Mouse (Mus musculus) heart, adult 11 months (tissue): ENCODE data around the gene Mrpl40.
A peak's percentile ranks its signal among the peaks of the same experiment; 100 is the strongest.
"Not testable (repeated sequence)": the region's sequence is repeated elsewhere in the genome, so short reads cannot be mapped to it uniquely, and the experiment has no call there.

ENCODE experiments used
- DNase-seq: peaks from one replicate; pipeline ENCODE4 v3.0.0; 2022

Mrpl40 gene

DNA sequence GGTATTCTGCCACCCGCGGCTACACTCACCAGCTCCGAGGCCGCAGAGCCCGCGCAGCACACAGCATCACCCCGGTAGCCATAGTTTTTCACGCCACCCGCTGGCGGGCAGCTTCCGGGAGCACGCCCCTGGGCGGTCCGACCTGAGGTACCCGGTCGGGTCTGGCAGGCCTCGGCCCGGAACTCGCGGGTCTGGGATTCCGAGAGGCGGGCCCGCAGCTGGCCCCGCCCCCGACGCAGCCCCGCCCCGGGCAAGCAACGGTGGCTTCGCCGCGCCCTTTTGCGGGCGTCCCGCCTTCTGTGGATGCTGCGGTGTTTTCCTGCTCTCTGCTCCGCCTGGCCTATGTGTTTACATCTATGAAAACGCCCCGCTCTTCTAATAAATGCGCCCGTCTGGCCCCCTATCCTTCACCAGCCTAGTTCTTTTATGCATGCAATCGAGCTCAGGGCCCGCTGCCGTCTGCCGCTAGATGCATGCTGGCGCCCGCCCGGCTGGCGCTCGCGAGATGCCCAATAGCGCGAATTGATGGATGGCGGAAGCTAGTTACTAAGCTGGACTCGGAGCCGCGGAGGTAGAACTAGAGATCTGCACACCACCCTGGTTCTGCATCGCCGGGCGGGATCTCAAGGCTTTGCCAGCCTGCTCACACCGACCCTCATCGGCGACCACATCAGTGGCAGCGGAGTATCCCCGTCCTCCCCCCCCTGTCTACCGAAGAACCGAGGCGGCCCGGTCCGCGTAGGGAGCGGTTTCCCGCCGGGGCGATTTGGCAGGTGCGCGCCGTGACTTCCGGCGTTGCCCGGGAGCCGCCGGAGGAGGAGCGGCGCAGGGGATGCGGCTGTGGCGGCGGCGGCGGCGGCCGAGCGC, at the start of gene Mrpl40, which contains the start of gene Hira:
Gene Mrpl40 (minus strand): TSS at position 421 of the 867 bp plus-strand sequence.
Gene Hira (plus strand): TSS at position 596 of the 867 bp plus-strand sequence.
- DNase-seq: peak; percentile 100

GRCm38 (mm10) chr16:18921771-18922170, 45.1 kb upstream of the Mrpl40 start:
- DNase-seq: no peak

DNA sequence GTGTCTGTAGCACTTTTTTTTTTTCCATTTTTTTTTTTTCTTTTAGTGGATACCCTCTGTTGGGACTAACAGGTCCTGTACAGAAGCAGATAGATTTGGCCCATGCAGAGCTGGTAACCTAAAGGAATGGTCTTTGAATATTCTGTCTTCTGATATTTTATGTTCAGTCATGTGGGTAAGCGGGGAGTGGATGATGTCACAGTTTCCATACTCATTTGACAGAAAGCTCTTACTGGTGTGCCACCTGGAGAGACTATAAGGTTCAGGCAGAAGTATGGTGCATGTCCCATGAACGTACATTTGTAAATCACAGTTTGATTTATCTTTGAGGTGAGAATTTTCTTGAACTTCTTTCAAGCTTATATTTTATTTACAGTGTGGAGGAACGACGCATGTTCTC, 39.4 kb upstream of the Mrpl40 start:
- no peak for DNase-seq

GRCm38 (mm10) chr16:18905648-18906047, 29.0 kb upstream of the Mrpl40 start:
- DNase-seq: peak; percentile 55

GRCm38 (mm10) chr16:18896429-18896828, 19.8 kb upstream of the Mrpl40 start:
- peak; percentile 93 for DNase-seq

DNA sequence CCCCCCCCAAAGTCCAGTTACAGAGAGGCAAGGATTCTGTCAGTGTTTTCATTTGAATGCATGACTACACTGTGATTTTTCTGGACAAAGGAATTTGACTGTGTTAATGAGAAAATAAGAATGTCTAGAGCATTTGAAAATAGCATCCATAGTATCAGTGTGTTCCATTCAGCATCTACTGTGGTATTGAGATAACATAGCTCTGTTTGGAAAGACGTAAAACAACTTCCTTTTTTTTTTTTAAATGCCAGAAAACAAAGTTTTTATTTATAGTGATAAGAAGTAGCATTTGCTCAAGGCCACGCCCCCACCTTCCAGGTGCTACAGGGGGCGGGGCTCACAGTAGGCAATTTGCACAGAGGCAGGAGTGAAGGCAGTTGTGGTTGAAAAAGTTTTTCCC, 18.6 kb upstream of the Mrpl40 start:
- peak; percentile 27 for DNase-seq

DNA sequence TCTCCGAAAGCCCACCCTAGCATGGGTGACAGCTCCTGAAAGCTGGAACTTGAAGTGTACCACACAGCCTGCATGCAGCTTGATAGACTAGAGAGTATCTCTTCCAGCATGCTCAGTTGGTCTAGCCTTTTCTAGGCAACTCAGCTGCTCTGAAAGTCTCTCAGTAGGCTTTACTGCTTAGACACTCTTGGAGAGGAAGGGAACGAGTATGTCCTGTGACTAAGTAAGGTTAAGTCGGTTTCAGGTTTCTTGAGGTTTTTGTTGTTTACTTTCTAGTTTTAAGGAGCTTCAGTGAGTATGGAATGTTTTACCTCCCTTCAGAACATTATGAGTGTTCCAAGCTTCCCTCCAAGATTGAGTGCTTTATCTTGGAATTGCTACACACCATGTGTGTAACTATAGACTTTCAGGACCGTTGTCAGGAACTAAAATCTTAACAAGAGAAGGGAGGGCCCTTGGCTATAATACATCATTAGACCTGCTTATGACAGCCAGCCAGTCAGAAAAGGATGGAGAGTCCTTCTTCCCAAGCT, 17.2 kb upstream of the Mrpl40 start:
- DNase-seq: peak; percentile 21

- no peak for DNase-seq
Observed at GRCm38 (mm10) chr16:18884044-18884443, 7.4 kb upstream of the Mrpl40 start.

GRCm38 (mm10) chr16:18878091-18878720, 1.5 kb upstream of the Mrpl40 start:
- DNase-seq: peak; percentile 86

DNA sequence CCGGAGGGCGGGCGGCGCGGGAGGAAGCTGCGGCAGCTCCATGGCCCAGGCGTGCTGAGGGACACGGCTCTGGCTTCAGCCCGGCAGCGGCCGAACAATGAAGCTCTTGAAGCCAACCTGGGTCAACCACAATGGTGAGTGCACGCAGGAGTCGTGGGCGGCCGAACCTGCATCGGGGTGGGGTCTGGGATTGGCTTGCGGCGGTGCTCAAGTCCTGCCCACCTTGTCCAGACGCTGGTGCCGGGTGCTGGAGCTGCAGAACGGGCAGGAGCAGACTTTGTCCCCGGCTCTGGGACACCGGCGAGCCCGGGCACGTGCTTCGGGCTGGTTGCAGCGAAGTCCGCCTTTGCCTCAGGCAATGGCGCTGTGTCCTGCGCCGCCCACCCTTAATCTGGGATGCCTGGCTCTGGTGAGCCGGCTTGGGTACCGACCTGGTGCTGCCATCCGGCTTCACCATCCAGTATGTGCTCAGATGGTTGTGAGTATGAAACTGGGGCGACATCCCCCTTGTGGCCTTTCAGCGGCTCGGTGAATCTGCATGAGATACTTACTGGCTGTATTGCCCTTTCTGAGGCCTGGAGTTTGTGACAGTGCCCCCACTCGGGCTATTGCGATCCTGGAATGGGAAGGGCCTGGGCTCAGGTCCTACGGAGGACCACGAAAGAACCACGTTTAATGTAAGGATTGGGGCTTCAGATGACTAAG, 876 bp upstream of the Mrpl40 start:
- no peak for DNase-seq

DNA sequence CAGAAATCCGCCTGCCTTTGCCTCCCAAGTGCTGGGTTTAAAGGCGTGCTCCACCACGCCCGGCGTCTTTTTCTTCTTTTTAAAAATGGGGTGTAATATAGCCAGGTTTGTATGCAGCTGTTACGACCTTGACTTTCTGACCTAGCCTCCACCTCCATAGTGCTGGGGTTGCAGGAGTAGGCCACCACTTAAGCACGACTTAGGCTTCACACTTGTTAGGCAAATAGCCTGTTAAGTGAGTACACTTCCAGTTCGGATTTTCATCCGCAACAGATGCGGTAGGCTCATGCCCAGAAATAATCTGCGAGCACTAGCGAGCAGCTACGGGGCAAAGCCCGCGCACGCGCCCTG, 596 bp downstream of the Mrpl40 start:
- no peak for DNase-seq

DNA sequence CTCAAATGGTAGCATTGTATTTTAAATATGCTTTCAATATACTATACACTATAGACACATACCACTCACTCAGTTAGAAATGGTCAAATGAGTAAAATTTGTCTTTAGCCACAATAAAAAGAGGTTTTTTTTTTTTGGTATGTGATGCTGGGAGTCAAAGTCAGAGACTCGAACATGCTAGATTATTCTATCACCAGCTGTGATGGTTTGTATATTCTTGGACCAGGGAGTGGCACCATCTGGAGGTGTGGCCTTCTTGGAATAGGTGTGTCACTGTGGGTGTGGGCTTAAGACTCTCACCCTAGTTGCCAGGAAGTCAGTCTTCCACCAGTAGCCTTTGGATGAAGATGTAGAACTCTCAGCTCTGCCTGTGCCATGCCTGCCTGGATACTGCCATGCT, 6.2 kb downstream of the Mrpl40 start:
- DNase-seq: peak; percentile 36

DNA sequence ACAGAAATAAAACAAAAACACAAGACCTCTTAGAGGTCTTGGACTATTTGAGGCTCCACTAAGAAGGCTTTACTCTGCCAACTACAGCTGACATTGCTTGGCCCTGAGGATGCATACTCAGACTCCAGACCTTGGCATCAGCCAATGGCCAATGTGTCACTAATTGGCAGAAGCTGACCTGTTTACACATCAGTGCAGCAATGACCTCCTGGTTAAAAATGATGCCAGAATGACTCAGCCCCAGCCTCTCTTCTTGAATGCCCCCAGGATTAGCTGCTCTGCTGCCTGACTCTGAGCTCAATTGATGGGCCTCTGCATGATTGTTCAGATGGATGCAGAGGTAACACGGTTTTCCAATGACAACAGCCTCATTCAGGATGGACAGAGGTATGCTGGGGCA, 16.5 kb downstream of the Mrpl40 start:
- peak; percentile 97 for DNase-seq

- peak; percentile 90 for DNase-seq
Observed at GRCm38 (mm10) chr16:18858551-18858950, 18.1 kb downstream of the Mrpl40 start.

DNA sequence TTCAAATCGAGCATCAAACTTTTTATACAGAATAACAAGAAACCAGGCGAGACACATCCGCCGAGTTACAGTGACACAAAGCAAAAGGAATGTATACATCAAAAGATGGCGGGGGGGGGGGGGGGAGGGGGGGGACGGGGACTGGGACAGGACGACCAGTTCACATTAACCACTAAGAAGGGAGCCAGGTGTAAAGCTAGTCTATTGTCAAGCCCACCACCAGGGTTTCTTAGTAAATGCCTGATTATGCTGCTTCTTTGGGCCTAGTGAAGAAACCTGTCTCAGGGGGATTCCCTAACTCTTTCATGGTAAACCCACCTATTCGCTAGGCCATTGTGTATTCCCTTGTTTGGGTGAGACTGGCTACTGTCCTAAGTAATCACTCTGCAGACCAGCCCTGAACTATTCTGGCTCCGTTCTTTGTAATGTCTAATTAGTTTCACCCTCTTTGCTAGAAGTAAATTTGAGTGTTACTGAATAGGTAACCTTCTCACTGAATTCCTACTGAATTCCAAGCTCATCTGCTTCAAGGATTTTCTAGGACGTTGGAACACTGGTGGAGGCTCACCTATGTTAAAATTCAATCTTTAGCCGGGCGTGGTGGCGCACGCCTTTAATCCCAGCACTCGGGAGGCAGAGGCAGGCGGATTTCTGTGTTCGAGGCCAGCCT, 27.0 kb downstream of the Mrpl40 start:
- DNase-seq: not testable (repeated sequence)

DNA sequence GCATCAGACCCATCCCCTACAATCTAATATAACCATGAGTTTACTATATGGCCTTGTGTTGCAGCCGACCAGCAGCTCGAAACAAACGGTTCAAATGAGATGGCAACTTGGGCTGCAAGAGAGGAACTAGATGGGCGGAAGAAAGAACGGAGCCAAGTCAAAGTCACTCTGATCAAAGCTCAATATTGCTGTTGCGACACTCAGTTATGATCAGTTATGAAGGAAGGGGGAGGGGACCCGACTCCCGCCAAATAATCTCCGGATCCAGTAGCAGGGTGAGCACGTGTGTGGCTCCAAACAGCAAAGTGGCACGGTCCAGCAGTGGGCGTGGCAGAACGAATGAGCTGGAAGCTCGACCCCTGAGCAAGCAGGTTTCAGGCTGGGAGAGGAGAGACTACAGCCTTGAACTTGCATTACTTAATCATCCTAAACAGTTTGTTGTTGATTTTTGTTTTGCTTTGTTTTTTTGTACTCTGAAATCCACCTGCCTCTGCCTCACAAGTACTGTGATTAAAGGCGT, 30.3 kb downstream of the Mrpl40 start:
- DNase-seq: no peak

DNA sequence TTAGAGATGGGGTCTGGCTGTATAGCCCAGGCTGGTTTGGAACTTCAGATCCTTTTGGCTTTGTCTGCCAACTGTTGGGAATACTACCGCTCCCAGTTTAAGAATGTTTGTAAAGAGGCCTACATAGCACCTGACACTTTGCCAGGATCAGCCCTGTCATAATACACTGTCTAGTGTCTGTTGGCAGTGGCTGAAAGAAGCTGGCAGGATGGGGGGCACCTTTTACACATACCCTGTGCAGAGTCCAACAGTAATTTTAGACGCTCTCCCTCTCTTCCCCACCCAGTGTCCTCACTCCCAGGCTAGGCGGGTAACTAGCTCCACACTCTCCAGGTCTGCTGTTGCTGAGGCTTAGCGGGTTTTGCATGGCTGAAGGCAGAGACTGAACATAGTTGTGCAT, 38.3 kb downstream of the Mrpl40 start:
- peak; percentile 93 for DNase-seq

- peak; percentile 100 for DNase-seq
Observed at GRCm38 (mm10) chr16:18836468-18837208, 40.0 kb downstream of the Mrpl40 start, which contains the start of the genes 2510002D24Rik and Gm28539. TSS of gene 2510002D24Rik (plus strand) at chr16:18836578. TSS of gene Gm28539 (plus strand) at chr16:18836584.

GRCm38 (mm10) chr16:18836073-18836467, 40.6 kb downstream of the Mrpl40 start:
- DNase-seq: no peak

- no peak for DNase-seq
Observed at GRCm38 (mm10) chr16:18833486-18833885, 43.2 kb downstream of the Mrpl40 start.

- peak; percentile 83 for DNase-seq
Observed at GRCm38 (mm10) chr16:18829102-18829501, 47.6 kb downstream of the Mrpl40 start.

DNA sequence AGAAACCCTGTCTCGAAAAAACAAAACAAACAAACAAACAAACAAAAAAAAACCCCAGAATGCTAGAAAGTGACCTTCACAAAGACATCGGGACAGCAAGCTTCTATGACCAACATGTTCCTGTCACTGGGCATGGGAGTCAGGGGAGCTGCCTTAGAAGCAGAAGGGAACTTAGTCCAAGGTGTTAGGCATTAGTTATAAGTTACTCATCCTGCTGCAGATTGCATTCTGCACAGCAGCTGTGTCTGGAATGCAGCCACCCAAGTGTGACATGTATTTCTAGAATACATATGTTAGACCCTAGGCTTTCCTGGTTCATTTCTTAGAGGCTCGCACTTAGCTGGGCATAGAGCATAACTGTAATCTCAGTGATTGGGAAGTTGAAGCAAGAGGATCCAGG, 48.0 kb downstream of the Mrpl40 start:
- no peak for DNase-seq
